Mouse (Mus musculus) kidney, adult 2 months (tissue): ENCODE measurements at regions not wholly inside any gene's neighbourhood (a gene's known extent, or its start where the extent isn't known, plus 50 kb on each side); places are given as distances from the start of the nearest gene placed in this dataset.

ENCODE experiments used
- CTCF ChIP-seq: fragments of 200-500 bp; conservative IDR thresholded peaks from 2 replicates; pipeline ENCODE4 v1.5.1; 2011; ENCODE audit warnings: low read depth, mild to moderate bottlenecking, control low read depth, low read length, moderate library complexity, mixed read lengths; ENCODE audit not compliant: insufficient read depth, insufficient read length
- POLR2A ChIP-seq: fragments of 200-500 bp; IDR thresholded peaks from one replicate; pipeline ENCODE4 v1.6.1; 2011; ENCODE audit warnings: low read depth, low read length, control low read depth

DNA sequence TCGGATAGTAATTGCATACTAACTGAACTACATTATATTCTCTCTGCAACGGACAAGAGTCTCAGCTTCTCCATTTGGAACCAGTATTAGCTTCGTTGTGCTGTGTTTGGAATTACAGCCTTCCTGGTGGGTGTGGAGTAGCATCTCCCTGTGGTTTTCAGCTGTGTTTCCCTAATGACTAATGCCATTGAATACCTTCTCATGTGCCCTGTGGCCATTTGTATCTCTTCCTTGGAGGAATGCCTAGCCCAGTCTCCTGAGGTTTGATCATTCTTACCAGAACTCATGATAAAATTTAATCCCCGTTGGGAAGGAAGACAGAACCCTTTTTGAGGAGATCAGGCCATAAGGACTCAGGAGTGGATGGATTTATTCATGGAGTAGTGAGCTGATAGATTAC, 59.6 kb upstream of the Nrbf2 start:
- TF ChIP-seq CTCF (no peak), POLR2A (no peak)
